Mouse (Mus musculus) midbrain, postnatal 0 days (tissue): ENCODE measurements at regions not wholly inside any gene's neighbourhood (a gene's known extent, or its start where the extent isn't known, plus 50 kb on each side); places are given as distances from the start of the nearest gene placed in this dataset.

Source experiments
- ATAC-seq: fragments of 200-750 bp; cut with Nextera tagmentation; 2 replicates; pipeline ENCODE4 v1.8.0; 2017; ENCODE audit warnings: moderate number of reproducible peaks, mild to moderate bottlenecking, moderate TSS enrichment, moderate library complexity; ENCODE audit not compliant: low FRiP score
- DNase-seq: peaks from one replicate; pipeline ENCODE4 v3.0.0-alpha.2; 2015; ENCODE audit warnings: low spot score
- H3K27ac ChIP-seq: fragments of 300-500 bp; sonication (generic); 2 replicates; pipeline ENCODE4 v1.5.1; 2014; ENCODE audit warnings: low read depth, mild to moderate bottlenecking, low read length, mixed read lengths
- H3K27me3 ChIP-seq: fragments of 300-500 bp; sonication (generic); 2 replicates; pipeline ENCODE4 v1.6.1; 2014; ENCODE audit warnings: low read length, control low read depth, mixed read lengths; ENCODE audit not compliant: insufficient read depth
- H3K36me3 ChIP-seq: fragments of 300-500 bp; sonication (generic); 2 replicates; pipeline ENCODE4 v1.6.1; 2014; ENCODE audit warnings: low read length, control low read depth, mixed read lengths; ENCODE audit not compliant: insufficient read depth
- H3K4me1 ChIP-seq: fragments of 300-500 bp; sonication (generic); 2 replicates; pipeline ENCODE4 v1.6.1; 2014; ENCODE audit warnings: mild to moderate bottlenecking, control low read depth, antibody characterized with exemption, low read length, mixed read lengths; ENCODE audit not compliant: insufficient read depth
- H3K4me2 ChIP-seq: fragments of 300-500 bp; sonication (generic); 2 replicates; pipeline ENCODE4 v1.6.1; 2014; ENCODE audit warnings: low read depth, mild to moderate bottlenecking, low read length, mixed read lengths; ENCODE audit not compliant: poor library complexity, severe bottlenecking
- H3K4me3 ChIP-seq: fragments of 300-500 bp; sonication (generic); 2 replicates; pipeline ENCODE4 v1.5.1; 2014; ENCODE audit warnings: low read depth, mild to moderate bottlenecking, low read length, moderate library complexity
- H3K9ac ChIP-seq: fragments of 300-500 bp; sonication (generic); replicated peaks from 2 replicates; pipeline ENCODE4 v1.6.1; 2014; ENCODE audit warnings: mild to moderate bottlenecking, low read length, moderate library complexity, mixed read lengths; ENCODE audit not compliant: poor library complexity, severe bottlenecking
- H3K9me3 ChIP-seq: fragments of 300-500 bp; sonication (generic); 2 replicates; pipeline ENCODE4 v1.6.1; 2016; ENCODE audit warnings: low read length, control low read depth
- CTCF ChIP-seq: IDR thresholded peaks from 2 replicates; pipeline ENCODE4 v1.5.1; 2016; ENCODE audit warnings: antibody characterized with exemption, mild to moderate bottlenecking
- WGBS: fragments of 180-500 bp; shearing (Covaris S2); extraction: QIAGEN DNeasy Blood & Tissue Kit; methylation state at CpG from one replicate; pipeline ENCODE4 v1.1.7; 2014; 5-methylcytosine and 5-hydroxymethylcytosine counted together

DNA sequence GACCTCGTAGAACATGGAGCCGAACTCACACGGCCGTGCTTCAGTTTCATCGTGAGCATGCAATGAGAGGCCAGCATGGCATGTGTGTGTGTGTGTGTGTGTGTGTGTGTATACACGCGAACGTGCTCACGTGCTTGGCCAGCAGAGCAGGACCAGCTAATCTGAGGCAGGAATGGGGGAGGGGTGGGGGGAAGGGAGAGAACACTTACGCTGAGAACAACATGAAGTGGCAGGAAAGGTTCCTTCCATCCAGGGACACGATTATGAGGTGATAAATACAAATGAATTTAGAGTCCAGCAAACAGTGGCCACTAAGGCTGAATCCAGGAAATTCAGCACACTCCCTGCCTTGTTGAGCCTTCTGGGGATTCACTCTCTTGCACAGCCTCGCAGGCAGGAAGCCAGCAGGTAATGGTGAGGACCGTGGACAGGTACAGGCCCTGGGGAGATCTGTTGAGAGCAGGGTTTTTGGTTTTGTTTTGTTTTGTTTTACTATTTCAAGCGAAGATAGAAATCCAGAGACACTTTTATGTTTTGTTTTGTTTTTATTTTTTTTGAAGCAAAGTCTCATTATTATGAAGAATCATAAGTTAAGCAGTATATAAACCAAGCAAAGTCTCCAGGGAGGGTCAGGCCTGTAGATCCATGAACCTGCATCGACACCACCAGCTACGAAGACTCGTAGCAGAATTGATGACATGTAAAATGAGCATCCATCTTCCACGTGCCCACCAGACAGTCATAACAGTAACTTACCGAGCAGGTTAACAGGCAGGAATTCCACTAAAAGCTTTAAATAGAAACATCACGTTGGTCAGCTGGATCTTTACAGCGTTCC lies 452.0 kb downstream of the Wdr11 start:
- Histone ChIP-seq H3K9ac (no peak overlapping the region), H3K36me3 (no peaks in the 10 kb centered on the region), H3K4me3 (no peak overlapping the region), H3K9me3 (no peaks in the 10 kb centered on the region), H3K27me3 (no peaks in the 10 kb centered on the region), H3K4me2 (no peak overlapping the region), H3K4me1 (no peaks in the 10 kb centered on the region), H3K27ac (no peak overlapping the region)
- no peak for ATAC-seq
- no peak for TF ChIP-seq CTCF
- DNase-seq: peak; percentile 31
- 56% methylated on average over 21 of the region's 21 CpGs for WGBS

DNA sequence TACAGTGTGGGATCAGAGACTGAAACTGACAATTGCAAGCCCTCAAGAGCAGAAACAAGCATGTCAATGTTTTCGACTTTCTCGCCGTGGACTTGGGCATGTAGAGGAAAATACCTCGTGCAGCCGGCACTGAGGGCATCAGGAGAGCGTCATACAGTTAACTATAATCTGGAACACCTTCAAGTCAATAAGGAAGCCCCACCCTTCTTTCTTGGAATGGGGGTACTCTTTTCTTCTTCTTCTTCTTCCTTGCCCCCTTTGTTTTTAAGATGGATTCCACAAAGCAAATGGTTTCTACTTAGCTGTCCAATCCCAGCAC lies 452.5 kb downstream of the Wdr11 start:
- Histone ChIP-seq H3K27me3 (no peaks in the 10 kb centered on the region), H3K36me3 (no peaks in the 10 kb centered on the region), H3K9me3 (no peaks in the 10 kb centered on the region), H3K4me3 (no peak overlapping the region), H3K4me2 (no peak overlapping the region), H3K4me1 (no peaks in the 10 kb centered on the region), H3K27ac (no peak overlapping the region), H3K9ac (no peak overlapping the region)
- 82% methylated on average over 6 of the region's 6 CpGs for WGBS
- ATAC-seq (no peak), DNase-seq (no peak)
- no peak for TF ChIP-seq CTCF

DNA sequence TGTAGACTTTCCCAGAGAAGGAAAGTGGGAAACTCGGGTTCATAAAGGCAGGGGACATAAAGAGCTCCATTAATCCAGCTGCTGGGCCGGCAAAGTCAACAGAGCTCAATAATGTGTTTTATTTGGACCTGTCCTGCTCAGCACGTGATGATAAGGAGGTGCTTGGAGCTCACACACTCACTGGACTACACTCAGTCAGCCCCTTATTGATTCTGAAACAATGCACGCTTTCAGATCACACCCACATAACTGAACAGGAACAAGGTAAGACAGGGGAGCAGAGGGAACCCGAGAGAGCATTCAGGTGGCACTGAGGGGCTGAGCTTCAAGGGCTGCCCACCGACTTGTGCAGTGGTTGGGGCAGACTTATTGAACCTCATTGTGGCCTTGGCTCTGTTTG lies 452.9 kb downstream of the Wdr11 start:
- 81% methylated on average over 6 of the region's 6 CpGs for WGBS
- no peaks in the 10 kb centered on the region for H3K36me3 ChIP-seq
- H3K4me3 ChIP-seq: no peak overlapping the region
- no peaks in the 10 kb centered on the region for H3K4me1 ChIP-seq
- no peak for TF ChIP-seq CTCF
- no peaks in the 10 kb centered on the region for H3K27me3 ChIP-seq
- H3K9ac ChIP-seq: no peak overlapping the region
- DNase-seq (no peak), ATAC-seq (no peak)
- H3K27ac ChIP-seq: no peak overlapping the region
- no peak overlapping the region for H3K4me2 ChIP-seq
- no peaks in the 10 kb centered on the region for H3K9me3 ChIP-seq

DNA sequence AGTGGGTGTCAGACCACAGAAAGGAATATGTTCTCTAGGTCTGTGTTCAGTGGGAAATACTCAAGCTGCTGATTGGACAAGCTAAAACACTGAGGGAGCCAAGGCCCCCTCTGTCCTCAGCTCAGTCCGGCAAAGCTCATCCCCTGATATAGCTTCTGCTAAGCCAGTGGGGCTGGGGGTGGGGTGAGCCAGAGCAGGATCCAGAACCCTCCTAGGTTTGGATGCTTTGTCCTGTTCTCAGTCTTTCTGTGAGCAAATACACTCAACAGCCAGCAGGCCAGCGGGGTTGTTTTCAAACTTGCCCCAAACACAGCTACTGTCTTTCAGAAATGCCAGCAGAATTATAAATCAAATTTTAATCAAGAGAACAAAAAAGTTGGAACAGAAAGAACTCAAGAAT lies 454.4 kb downstream of the Wdr11 start:
- 56% methylated on average over 2 of the region's 2 CpGs for whole genome bisulfite sequencing
- TF ChIP-seq CTCF: no peak

DNA sequence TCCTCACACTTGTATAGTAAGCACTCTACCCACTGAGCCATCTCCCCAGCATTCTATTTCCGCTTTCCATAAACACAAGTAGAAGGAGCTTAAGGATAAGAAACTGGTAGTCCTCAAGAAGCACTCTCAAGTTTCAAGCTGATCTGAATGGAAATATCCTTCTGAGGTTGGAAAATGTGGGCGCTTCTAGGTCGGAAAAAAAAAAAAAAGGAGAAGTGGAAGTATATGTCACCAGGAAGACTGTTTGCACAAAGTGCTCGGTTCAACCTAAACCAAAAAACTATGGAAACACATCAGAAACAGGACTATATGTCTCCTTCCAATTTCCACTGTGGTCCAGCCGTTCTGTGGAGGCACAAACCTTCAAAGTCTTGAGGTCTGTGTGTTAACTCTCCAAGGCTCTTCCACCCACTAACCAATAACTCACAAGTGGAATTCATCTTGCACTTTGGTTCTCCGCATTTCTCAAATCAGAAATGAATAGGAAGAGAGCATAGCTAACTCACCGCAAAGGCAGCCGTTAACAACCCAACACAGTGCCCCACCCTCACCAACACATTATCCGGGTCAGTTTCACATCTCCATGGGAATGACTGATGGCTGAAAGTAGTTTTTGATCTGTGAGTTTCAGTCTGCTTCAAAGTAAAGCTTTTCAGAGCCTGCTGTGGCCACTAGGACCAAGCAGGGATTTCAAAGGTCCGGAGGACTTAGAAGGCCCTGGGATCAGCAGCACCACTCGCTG lies 455.8 kb downstream of the Wdr11 start:
- TF ChIP-seq CTCF: no peak
- Histone ChIP-seq H3K4me3 (no peak overlapping the region), H3K4me1 (no peaks in the 10 kb centered on the region), H3K27me3 (no peaks in the 10 kb centered on the region), H3K27ac (no peak overlapping the region), H3K9me3 (no peaks in the 10 kb centered on the region), H3K4me2 (no peak overlapping the region), H3K36me3 (no peaks in the 10 kb centered on the region), H3K9ac (no peak overlapping the region)
- DNase-seq (no peak), ATAC-seq (no peak)
- WGBS: 49% methylated on average over 11 of the region's 11 CpGs

More for the DNA sequence above, 454.4 kb downstream of the Wdr11 start:
- Histone ChIP-seq H3K36me3 (no peaks in the 10 kb centered on the region), H3K4me1 (no peaks in the 10 kb centered on the region), H3K9me3 (no peaks in the 10 kb centered on the region), H3K4me2 (no peak overlapping the region), H3K27me3 (no peaks in the 10 kb centered on the region), H3K27ac (no peak overlapping the region), H3K9ac (no peak overlapping the region), H3K4me3 (no peak overlapping the region)
- no peak for DNase-seq
- no peak for ATAC-seq

DNA sequence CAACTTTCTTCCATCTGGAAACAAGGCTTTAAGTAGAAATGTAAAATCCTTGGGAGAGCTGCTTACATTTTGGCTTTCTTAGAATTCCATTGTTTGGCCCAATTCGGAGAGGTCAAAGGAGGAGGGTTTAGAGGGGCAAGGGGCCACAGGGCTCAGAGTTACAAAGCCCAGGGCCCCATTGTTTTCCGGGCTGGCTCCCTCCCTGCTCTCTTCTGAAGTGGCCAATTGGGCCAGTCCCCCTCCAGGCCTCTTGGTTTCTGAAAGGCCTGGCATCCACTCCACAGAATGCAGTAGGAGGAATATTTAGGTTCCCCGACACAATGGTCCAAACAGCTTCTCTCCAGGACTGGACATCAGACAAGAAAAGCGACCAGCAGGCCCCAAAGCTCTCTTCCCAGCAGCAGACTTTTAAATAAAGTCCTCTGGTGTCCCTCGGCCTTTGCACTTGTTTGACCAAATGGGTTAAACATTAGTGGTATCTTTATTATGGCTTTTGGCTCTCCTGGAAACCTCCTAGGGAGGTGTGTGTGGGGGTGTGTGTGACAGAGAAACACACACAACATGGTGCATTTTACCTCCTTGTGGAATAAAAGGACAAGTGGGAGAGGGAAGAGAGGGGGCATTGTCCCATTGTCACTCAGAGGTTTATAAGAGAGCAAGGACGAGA lies 456.6 kb downstream of the Wdr11 start:
- no peak for TF ChIP-seq CTCF
- H3K27ac ChIP-seq: no peak overlapping the region
- DNase-seq (no peak), ATAC-seq (no peak)
- no peaks in the 10 kb centered on the region for H3K36me3 ChIP-seq
- no peaks in the 10 kb centered on the region for H3K4me1 ChIP-seq
- H3K4me3 ChIP-seq: no peak overlapping the region
- no peak overlapping the region for H3K4me2 ChIP-seq
- H3K9me3 ChIP-seq: no peaks in the 10 kb centered on the region
- H3K9ac ChIP-seq: no peak overlapping the region
- 24% methylated on average over 6 of the region's 6 CpGs for WGBS
- no peaks in the 10 kb centered on the region for H3K27me3 ChIP-seq
